In the genomic region with DNA sequence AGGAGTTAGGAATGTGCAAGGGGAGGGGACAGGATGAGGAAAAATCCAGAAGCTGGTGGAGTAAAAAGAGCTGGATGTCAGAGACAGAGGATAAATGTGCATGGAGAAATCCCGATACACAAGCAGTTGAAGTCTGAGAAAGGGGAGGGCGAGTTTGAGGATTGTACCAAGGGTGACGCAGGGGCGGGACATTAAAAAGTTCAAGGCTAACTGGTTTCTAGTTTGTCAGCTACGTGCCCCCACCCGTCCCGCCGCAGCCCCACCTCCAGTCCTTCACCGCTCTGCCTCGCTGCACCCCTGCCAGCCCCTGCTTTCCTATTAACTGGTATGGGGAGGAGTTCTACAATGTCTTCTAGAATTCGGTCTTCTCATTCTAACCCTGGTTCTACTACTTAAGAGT, we compare ENCODE assay signal across 7 mouse cellular contexts. TPM values are rescaled to one million over a fixed set of nuclear protein-coding genes. Genes with fewer than 3 reads are reported as not detected.
DNase-seq lines count a peak whose midpoint lies in the region; ATAC-seq and TF ChIP-seq lines count a peak whose summit lies in the region.

No protein-coding gene starts in this region.

- H3K9ac ChIP-seq in forebrain, embryonic 12.5 days: peak overlapping the region; percentile 59
- peak overlapping the region; percentile 54 for H3K9ac ChIP-seq in kidney, postnatal 0 days (ENCODE audit: low read depth, low read length)

- DNase-seq in T-cell, adult 2 months (ENCODE audit: low spot score): peak; percentile 65
- no peak for DNase-seq in kidney, postnatal 0 days (ENCODE audit: low spot score)
- peak; percentile 55 for DNase-seq in thymus, adult 2 months
- no peak for DNase-seq in embryo, embryonic 10 days (ENCODE audit: low spot score)

- peak overlapping the region; percentile 71 for H3K4me3 ChIP-seq in forebrain, embryonic 12.5 days (replicated peaks)
- peak overlapping the region; percentile 55 for H3K4me3 ChIP-seq in kidney, postnatal 0 days (replicated peaks; ENCODE audit: low read depth, low read length)
- H3K4me3 ChIP-seq in thymus, adult 2 months (ENCODE audit: control insufficient read depth, insufficient read depth, low read length): peak overlapping the region; percentile 53

- WGBS in forebrain, embryonic 12.5 days: 4% methylated on average over 11 of the region's 11 CpGs
- 1% methylated on average over 10 of the region's 11 CpGs for WGBS in kidney, postnatal 0 days
- WGBS in thymus, adult 2 months: 0% methylated on average over 11 of the region's 11 CpGs

- H3K27me3 ChIP-seq in forebrain, embryonic 12.5 days: no peaks in the 10 kb centered on the region
- no peaks in the 10 kb centered on the region for H3K27me3 ChIP-seq in kidney, postnatal 0 days (ENCODE audit: insufficient read depth, low read length)
- H3K27me3 ChIP-seq in thymus, adult 2 months (ENCODE audit: control insufficient read depth, insufficient read depth, low read length): no peaks in the 10 kb centered on the region

- no peak for TF ChIP-seq CTCF in kidney, postnatal 0 days (IDR thresholded peaks at IDR 0.05; ENCODE audit: low read depth)
- TF ChIP-seq CTCF in thymus, adult 2 months (IDR thresholded peaks at IDR 0.05; ENCODE audit: borderline replicate concordance, control insufficient read depth, extremely low read depth, insufficient read depth, low read length, poor library complexity): no peak

- H3K36me3 ChIP-seq in forebrain, embryonic 12.5 days (replicated peaks): peaks cover 38% of the 10 kb centered on the region
- peaks cover 27% of the 10 kb centered on the region for H3K36me3 ChIP-seq in kidney, postnatal 0 days (ENCODE audit: insufficient read depth, low read length)
- H3K36me3 ChIP-seq in thymus, adult 2 months (ENCODE audit: control insufficient read depth, insufficient read depth, low read length): no peaks in the 10 kb centered on the region

- H3K9me3 ChIP-seq in forebrain, embryonic 12.5 days: no peaks in the 10 kb centered on the region
- no peaks in the 10 kb centered on the region for H3K9me3 ChIP-seq in kidney, postnatal 0 days (replicated peaks; ENCODE audit: low read length)

- H3K27ac ChIP-seq in forebrain, embryonic 12.5 days: no peak overlapping the region
- peak overlapping the region; percentile 85 for H3K27ac ChIP-seq in kidney, postnatal 0 days
- peak overlapping the region; percentile 10; the same call in 1 of the 2 replicates for H3K27ac ChIP-seq in thymus, adult 2 months (ENCODE audit: control insufficient read depth, insufficient read depth, low read length)

- peak; percentile 24 for ATAC-seq in CD4-positive, CD25-positive, alpha-beta regulatory T cell, adult 4 months
- peak; percentile 42 for ATAC-seq in forebrain, embryonic 12.5 days (ENCODE audit: low FRiP score)
- ATAC-seq in kidney, postnatal 0 days (replicated peaks; ENCODE audit: low FRiP score, low read depth): peak; percentile 58
- ATAC-seq in megakaryocyte progenitor cell, adult 5-6 weeks (replicated peaks; ENCODE audit: poor library complexity): peak; percentile 62

- H3K4me2 ChIP-seq in forebrain, embryonic 12.5 days: peak overlapping the region; percentile 87
- H3K4me2 ChIP-seq in kidney, postnatal 0 days (ENCODE audit: low read length): peak overlapping the region; percentile 77

- peaks cover 13% of the 10 kb centered on the region for H3K4me1 ChIP-seq in forebrain, embryonic 12.5 days
- no peaks in the 10 kb centered on the region for H3K4me1 ChIP-seq in kidney, postnatal 0 days (replicated peaks; ENCODE audit: insufficient read depth, low read length)
- H3K4me1 ChIP-seq in thymus, adult 2 months (replicated peaks; ENCODE audit: control insufficient read depth, insufficient read depth, low read length): peaks cover 5% of the 10 kb centered on the region

- TF ChIP-seq POLR2A in thymus, adult 2 months (IDR thresholded peaks at IDR 0.05; ENCODE audit: control insufficient read depth, extremely low read depth, insufficient read depth, low read length, poor library complexity): no peak

RNA-seq across cellular contexts. Expression of gene Phb, which starts 0.4 kb away (rescaled TPM):
- 100 to 1,000 TPM; 132 to 177 TPM for polyA plus RNA-seq in CD4-positive, CD25-positive, alpha-beta regulatory T cell, adult 4 months (2017; shearing (Covaris generic))
- polyA plus RNA-seq in forebrain, embryonic 12.5 days (2016; fragmentation: Nextera tagmentation; extraction: Ambion mirVana): 169 and 182 TPM in 2 replicates
- 318 and 344 TPM in 2 replicates for polyA plus RNA-seq in kidney, postnatal 0 days (2015; fragmentation: Nextera tagmentation; extraction: Ambion mirVana)
- 82.1 and 87.0 TPM in 2 replicates for total RNA-seq in megakaryocyte progenitor cell, adult 5-6 weeks (2015)
- total RNA-seq in megakaryocyte progenitor cell, adult 5-6 weeks (2017): 119 and 128 TPM in 2 replicates
- polyA plus RNA-seq in thymus, adult 2 months (2012; rRNA removed): 88.9 and 103 TPM in 2 replicates

RNA-seq across cellular contexts. Expression of gene Zfp652, which starts 45.3 kb away (rescaled TPM):
- polyA plus RNA-seq in CD4-positive, CD25-positive, alpha-beta regulatory T cell, adult 4 months (2017; shearing (Covaris generic)): 10 to 100 TPM; 15.1 to 21.3 TPM
- 27.6 and 30.0 TPM in 2 replicates for polyA plus RNA-seq in forebrain, embryonic 12.5 days (2016; fragmentation: Nextera tagmentation; extraction: Ambion mirVana)
- 14.8 and 17.1 TPM in 2 replicates for polyA plus RNA-seq in kidney, postnatal 0 days (2015; fragmentation: Nextera tagmentation; extraction: Ambion mirVana)
- 30.1 and 37.2 TPM in 2 replicates for total RNA-seq in megakaryocyte progenitor cell, adult 5-6 weeks (2015)
- 20.9 and 29.1 TPM in 2 replicates for total RNA-seq in megakaryocyte progenitor cell, adult 5-6 weeks (2017)
- 34.1 and 38.6 TPM in 2 replicates for polyA plus RNA-seq in thymus, adult 2 months (2012; rRNA removed)

RNA-seq across cellular contexts. Expression of gene B130006D01Rik, which starts 56.2 kb away (rescaled TPM):
- polyA plus RNA-seq in CD4-positive, CD25-positive, alpha-beta regulatory T cell, adult 4 months (2017; shearing (Covaris generic)): 1 to 10 TPM; 7.5 to 8.6 TPM
- 1.4 and 2.3 TPM in 2 replicates for polyA plus RNA-seq in forebrain, embryonic 12.5 days (2016; fragmentation: Nextera tagmentation; extraction: Ambion mirVana)
- polyA plus RNA-seq in kidney, postnatal 0 days (2015; fragmentation: Nextera tagmentation; extraction: Ambion mirVana): 0.22 and 0.42 TPM in 2 replicates
- 2.1 and 2.5 TPM in 2 replicates for total RNA-seq in megakaryocyte progenitor cell, adult 5-6 weeks (2015)
- total RNA-seq in megakaryocyte progenitor cell, adult 5-6 weeks (2017): 1.2 and 1.9 TPM in 2 replicates
- 0.34 and 0.38 TPM in 2 replicates for polyA plus RNA-seq in thymus, adult 2 months (2012; rRNA removed)

Comparison
In these comparisons a context has a peak if more than half of its experiments do, and no peak if none do; other contexts are left out.
1. DNase-seq: peak in T-cell, adult 2 months (single experiment) and thymus, adult 2 months (single experiment); none in kidney, postnatal 0 days (single experiment) and embryo, embryonic 10 days (single experiment).
2. Peak in every context shown above with its lines, with median percentiles within 50 percentile points of each other: ATAC-seq and H3K4me3 ChIP-seq.